Mouse (Mus musculus) retina, embryonic 14.5 days (tissue): ENCODE measurements at regions not wholly inside any gene's neighbourhood (a gene's known extent, or its start where the extent isn't known, plus 50 kb on each side); places are given as distances from the start of the nearest gene placed in this dataset.

ENCODE experiments used
- DNase-seq: peaks from one replicate; pipeline ENCODE4 v3.0.0-alpha.2; 2015; ENCODE audit warnings: low spot score

- no peak for DNase-seq
Observed at GRCm38 (mm10) chr5:91456924-91457323, 54.1 kb upstream of the Btc start.

- DNase-seq = peak; percentile 75
Observed at GRCm38 (mm10) chr5:91464876-91465508, 52.4 kb upstream of the Parm1 start.
